Mouse (Mus musculus) thymus, postnatal 25 days (tissue): ENCODE measurements around the gene Wipf1.

Source experiments
- DNase-seq: peaks from one replicate; pipeline ENCODE4 v3.0.0; 2022

The Wipf1 gene

DNA sequence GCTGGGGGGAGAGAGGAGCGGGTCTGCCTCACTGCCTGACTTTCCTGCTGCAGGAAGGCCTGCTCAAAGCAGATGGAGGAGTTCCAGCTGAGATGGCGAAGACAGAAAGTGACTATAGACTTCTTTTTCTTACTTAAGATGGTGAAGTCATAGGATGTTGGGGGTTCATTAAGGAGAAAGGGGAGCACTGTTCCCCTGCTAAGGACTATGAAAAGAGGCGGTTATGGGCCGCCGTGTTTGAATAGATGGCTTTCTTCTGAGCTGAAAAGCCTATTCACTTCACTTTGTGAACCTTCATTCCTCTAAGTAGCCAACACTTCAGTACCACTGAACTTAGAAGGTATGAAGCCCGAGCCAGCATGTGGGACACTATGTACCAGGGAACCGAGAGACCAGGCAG lies 109.8 kb downstream of the Wipf1 start:
- no peak for DNase-seq

DNA sequence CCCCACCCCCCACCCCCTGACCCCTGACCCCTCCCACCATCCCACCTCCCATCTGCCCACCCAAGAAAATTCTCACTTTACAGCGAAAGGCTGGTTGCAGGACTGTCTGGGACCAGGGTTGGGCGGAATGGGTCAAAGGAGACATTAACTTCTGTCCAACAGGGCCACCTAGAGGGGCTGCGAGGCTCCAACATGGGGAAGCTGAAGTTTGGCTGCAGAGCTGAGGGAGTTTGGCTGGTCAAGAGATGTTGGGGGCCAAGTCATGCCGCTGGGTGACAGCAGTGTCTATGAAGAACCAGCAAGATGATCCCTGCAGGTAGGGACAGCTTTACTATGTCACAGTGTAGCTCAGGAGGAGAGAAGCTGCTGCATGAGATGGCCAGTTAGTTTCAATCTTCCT lies 110.2 kb downstream of the Wipf1 start:
- no peak for DNase-seq

DNA sequence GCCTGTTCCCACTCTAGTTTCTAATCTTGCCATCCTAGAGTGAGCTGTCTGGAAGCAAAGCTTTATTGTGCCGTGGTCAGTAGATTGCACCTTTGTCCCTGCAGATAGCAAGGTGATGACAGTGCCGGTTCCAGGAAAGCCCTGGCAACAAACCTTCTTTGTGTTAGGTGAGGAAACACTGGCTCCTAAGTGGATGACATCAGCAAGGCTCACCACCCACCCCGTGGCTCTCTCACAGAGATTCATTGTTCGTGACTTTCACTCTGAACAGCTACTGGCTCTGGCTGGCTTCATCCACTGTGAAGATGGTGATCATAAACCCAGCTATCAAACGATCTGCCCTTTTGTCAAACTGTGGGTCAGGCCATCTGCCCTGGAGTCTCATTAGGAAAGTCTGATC lies 113.6 kb downstream of the Wipf1 start:
- no peak for DNase-seq

DNA sequence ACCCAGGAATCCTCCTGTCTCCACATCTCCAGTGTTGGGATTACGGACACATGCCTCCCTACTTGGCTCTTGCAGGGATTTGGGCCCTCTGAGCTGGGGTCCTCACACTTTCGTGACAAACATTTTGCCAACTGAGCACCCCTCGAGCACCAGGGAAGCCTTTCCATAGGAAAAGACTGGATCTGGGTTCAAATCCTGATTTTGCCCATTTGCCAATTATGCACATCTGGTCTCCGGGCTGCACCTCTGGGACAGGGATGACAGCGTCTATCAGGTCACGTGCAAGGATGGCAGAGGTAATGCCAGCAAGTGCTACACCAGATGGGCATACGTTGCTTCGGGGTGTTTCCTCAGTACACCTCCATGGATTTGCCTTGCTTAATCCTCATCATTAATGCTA lies 119.5 kb downstream of the Wipf1 start:
- DNase-seq = no peak

GRCm38 (mm10) chr2:73407662-73408061 lies 121.9 kb downstream of the Wipf1 start:
- no peak for DNase-seq

GRCm38 (mm10) chr2:73406336-73406915 lies 123.1 kb downstream of the Wipf1 start:
- no peak for DNase-seq

- DNase-seq = no peak
These were observed 124.6 kb downstream of the Wipf1 start for GRCm38 (mm10) chr2:73404980-73405379.

DNA sequence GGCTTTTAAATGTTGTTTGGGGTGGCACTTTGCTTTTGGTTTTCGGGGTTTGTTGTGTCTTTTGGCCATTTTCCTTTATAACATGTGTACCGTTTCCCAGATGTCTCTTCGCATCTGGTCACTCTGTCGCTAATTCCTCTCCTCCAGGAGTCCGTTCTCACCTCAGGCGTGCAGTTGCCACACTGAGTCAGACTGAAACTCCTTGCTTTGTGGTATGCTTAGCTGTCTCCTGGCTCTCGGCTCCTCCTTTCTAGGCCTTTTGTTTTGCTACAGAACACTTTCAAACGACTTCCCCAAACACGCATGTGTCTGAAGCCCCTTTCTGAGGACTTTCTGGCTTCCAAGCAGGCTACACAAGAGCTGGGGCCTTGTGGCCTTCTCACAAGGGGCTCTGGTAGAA lies 125.1 kb downstream of the Wipf1 start:
- no peak for DNase-seq

GRCm38 (mm10) chr2:73403385-73404013 lies 126.0 kb downstream of the Wipf1 start:
- DNase-seq = no peak

GRCm38 (mm10) chr2:73401689-73402088 lies 127.8 kb downstream of the Wipf1 start:
- no peak for DNase-seq

- no peak for DNase-seq
These were observed 132.1 kb downstream of the Wipf1 start for GRCm38 (mm10) chr2:73397476-73397875.

- no peak for DNase-seq
These were observed 132.7 kb downstream of the Wipf1 start for GRCm38 (mm10) chr2:73396828-73397325.

DNA sequence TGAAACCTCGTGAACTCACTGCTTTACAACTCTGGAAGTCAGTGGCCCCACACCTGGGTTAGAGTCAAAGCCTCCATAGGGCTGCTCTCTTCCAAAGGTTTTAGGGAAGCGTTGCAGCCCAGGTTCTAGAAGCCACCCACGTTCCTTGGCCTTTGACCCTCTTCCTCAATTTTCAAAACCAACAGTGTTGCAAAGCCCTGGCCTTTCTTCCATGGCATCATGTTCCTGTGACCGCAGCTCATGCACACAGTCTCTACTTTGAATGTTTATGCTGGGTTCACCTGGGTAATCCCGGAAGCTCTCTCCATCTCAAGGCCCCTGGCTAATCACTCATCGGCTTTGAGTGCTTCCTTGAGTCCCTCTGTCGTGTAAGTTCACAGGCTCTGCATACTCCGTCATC lies 134.0 kb downstream of the Wipf1 start:
- DNase-seq = no peak

GRCm38 (mm10) chr2:73394476-73394875 lies 135.1 kb downstream of the Wipf1 start:
- DNase-seq = no peak

DNA sequence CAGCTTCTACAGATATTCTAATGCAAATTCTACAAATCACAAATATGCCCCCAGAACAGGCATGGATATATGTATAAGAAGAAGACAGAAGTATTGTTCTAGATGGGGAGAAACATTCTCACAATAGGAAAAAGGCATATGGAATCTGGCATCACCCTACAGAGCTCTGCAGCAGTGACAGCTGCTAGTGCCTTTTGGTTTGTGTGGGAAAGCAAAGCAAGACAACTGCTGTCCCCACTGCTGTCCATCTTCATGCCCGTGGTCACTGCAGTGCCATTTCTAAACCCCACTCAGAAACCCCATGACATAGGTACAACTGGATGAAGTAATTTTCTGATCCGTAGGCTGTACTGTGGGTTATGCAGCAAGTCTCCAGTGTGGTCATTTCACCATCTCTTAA lies 136.8 kb downstream of the Wipf1 start:
- DNase-seq = no peak

GRCm38 (mm10) chr2:73389951-73390350 lies 139.6 kb downstream of the Wipf1 start:
- no peak for DNase-seq

- DNase-seq = no peak
These were observed 141.7 kb downstream of the Wipf1 start for GRCm38 (mm10) chr2:73387806-73388205.

DNA sequence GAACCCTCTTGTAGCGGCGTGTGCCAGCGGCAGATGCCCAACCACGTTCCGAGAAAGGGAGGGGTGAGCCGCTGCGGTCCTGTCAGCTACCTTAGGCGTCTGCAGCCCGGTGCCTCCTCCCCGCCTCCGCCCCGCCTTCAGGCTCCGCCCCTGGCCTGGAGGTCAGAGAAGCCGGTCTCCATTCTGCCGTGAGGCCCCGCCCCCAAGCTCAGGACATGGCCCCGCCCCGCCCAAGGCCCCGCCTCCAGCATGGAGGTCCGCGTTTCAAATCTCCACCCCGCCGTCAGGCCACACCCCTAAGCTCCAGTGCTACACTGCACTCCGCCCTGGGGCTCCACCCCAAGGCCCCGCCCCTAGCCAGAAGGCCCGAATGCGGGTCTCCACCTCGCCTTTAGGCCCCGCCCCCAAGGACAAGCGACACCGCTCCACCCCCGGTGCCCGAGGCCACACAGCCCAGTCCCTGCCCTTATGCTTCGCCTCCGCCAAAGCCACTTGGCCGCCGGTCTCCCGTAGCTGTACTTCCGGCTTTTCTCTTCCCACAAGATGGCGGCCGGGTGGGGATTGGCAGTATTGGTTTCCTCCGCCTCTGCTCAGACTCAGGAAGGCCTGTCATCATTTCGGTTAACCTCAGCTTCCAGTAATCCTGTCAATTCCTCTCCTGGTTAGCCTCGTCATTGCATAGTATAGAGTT lies 143.0 kb downstream of the Wipf1 start, which contains the start of gene Gpr155:
TSS of gene Gpr155 (minus strand) at position 217 of the 691 bp plus-strand sequence.
- peak; percentile 99 for DNase-seq

- DNase-seq = no peak
These were observed 143.7 kb downstream of the Wipf1 start for GRCm38 (mm10) chr2:73385641-73386355.

DNA sequence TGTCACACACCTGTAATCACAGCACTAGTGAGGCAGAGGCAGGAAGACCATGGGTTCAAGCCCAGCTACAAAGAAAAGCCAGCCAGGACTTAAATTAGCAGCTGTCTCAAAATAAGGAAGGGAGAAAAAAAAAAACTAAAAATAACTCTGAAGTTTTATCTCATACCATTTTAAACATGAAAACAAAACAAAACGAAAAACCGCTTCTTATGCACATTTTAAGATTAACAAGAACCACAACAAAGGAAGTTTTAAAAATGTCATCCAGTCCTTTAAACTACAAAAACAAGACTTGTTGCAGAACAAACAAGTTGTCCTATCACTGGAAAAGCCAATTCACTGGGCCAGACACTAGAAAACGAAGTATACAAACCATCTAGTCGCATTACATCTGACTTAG lies 144.4 kb downstream of the Wipf1 start:
- no peak for DNase-seq

GRCm38 (mm10) chr2:73380298-73380975 lies 149.1 kb downstream of the Wipf1 start:
- no peak for DNase-seq

- DNase-seq = no peak
These were observed 149.9 kb downstream of the Wipf1 start for GRCm38 (mm10) chr2:73379656-73380055.
